Mouse (Mus musculus): Measurements from ENCODE around the gene Schip1. TPM values are rescaled to one million over a fixed set of nuclear protein-coding genes. Genes with fewer than 3 reads are reported as not detected.

Schip1 gene
- polyA plus RNA-seq, 1 experiment from 2014 or later = 68.8 TPM

GRCm38 (mm10) chr3:68593073-68593867 lies 528.7 kb downstream of the Schip1 start:
- WGBS (ENCODE audit: insufficient replicate concordance) = 74% methylated on average over 12 of the region's 12 CpGs
- H3K27me3 ChIP-seq (ENCODE audit: control insufficient read depth, insufficient read depth, low read length) = no peaks in the 10 kb centered on the region
- H3K4me2 ChIP-seq = no peak overlapping the region
- H3K9ac ChIP-seq (ENCODE audit: low read depth, low read length) = no peak overlapping the region
- no peaks in the 10 kb centered on the region for H3K36me3 ChIP-seq (ENCODE audit: control insufficient read depth, insufficient read depth, low read length)
- no peak for ATAC-seq (replicated peaks; ENCODE audit: insufficient number of reproducible peaks, low FRiP score, low TSS enrichment)
- H3K4me1 ChIP-seq (ENCODE audit: control insufficient read depth, insufficient read depth, low read length) = peaks cover 10% of the 10 kb centered on the region
- no peaks in the 10 kb centered on the region for H3K9me3 ChIP-seq (replicated peaks; ENCODE audit: control insufficient read depth, low read length)
- H3K27ac ChIP-seq (ENCODE audit: low read depth, low read length) = no peak overlapping the region
- H3K4me3 ChIP-seq (ENCODE audit: low read depth, low read length) = no peak overlapping the region

GRCm38 (mm10) chr3:68595316-68595925 lies 530.8 kb downstream of the Schip1 start:
- H3K27me3 ChIP-seq (ENCODE audit: control insufficient read depth, insufficient read depth, low read length) = no peaks in the 10 kb centered on the region
- H3K9ac ChIP-seq (ENCODE audit: low read depth, low read length) = no peak overlapping the region
- no peak overlapping the region for H3K4me2 ChIP-seq
- WGBS (ENCODE audit: insufficient replicate concordance) = 74% methylated on average over 10 of the region's 10 CpGs
- no peak for ATAC-seq (replicated peaks; ENCODE audit: insufficient number of reproducible peaks, low FRiP score, low TSS enrichment)
- H3K4me3 ChIP-seq (ENCODE audit: low read depth, low read length) = no peak overlapping the region
- H3K27ac ChIP-seq (ENCODE audit: low read depth, low read length) = no peak overlapping the region
- H3K4me1 ChIP-seq (ENCODE audit: control insufficient read depth, insufficient read depth, low read length) = peaks cover 9% of the 10 kb centered on the region
- H3K9me3 ChIP-seq (replicated peaks; ENCODE audit: control insufficient read depth, low read length) = no peaks in the 10 kb centered on the region
- no peaks in the 10 kb centered on the region for H3K36me3 ChIP-seq (ENCODE audit: control insufficient read depth, insufficient read depth, low read length)

GRCm38 (mm10) chr3:68596938-68597337 lies 532.3 kb downstream of the Schip1 start:
- Histone ChIP-seq H3K27me3 (ENCODE audit: control insufficient read depth, insufficient read depth, low read length) (no peaks in the 10 kb centered on the region), H3K36me3 (ENCODE audit: control insufficient read depth, insufficient read depth, low read length) (no peaks in the 10 kb centered on the region), H3K27ac (ENCODE audit: low read depth, low read length) (no peak overlapping the region), H3K9ac (ENCODE audit: low read depth, low read length) (no peak overlapping the region), H3K9me3 (replicated peaks; ENCODE audit: control insufficient read depth, low read length) (no peaks in the 10 kb centered on the region), H3K4me3 (ENCODE audit: low read depth, low read length) (no peak overlapping the region), H3K4me1 (ENCODE audit: control insufficient read depth, insufficient read depth, low read length) (peaks cover 9% of the 10 kb centered on the region), H3K4me2 (no peak overlapping the region)
- ATAC-seq (replicated peaks; ENCODE audit: insufficient number of reproducible peaks, low FRiP score, low TSS enrichment) = no peak
- 87% methylated on average over 4 of the region's 4 CpGs for WGBS (ENCODE audit: insufficient replicate concordance)

- no peak for ATAC-seq (replicated peaks; ENCODE audit: insufficient number of reproducible peaks, low FRiP score, low TSS enrichment)
- Histone ChIP-seq H3K9ac (ENCODE audit: low read depth, low read length) (no peak overlapping the region), H3K9me3 (replicated peaks; ENCODE audit: control insufficient read depth, low read length) (no peaks in the 10 kb centered on the region), H3K36me3 (ENCODE audit: control insufficient read depth, insufficient read depth, low read length) (peaks cover 2% of the 10 kb centered on the region; the same call in 1 of the 2 replicates), H3K4me1 (ENCODE audit: control insufficient read depth, insufficient read depth, low read length) (peaks cover 12% of the 10 kb centered on the region), H3K27me3 (ENCODE audit: control insufficient read depth, insufficient read depth, low read length) (no peaks in the 10 kb centered on the region), H3K4me3 (ENCODE audit: low read depth, low read length) (no peak overlapping the region), H3K27ac (ENCODE audit: low read depth, low read length) (no peak overlapping the region), H3K4me2 (no peak overlapping the region)
- 71% methylated on average over 9 of the region's 9 CpGs for WGBS (ENCODE audit: insufficient replicate concordance)
These were observed 538.3 kb downstream of the Schip1 start for GRCm38 (mm10) chr3:68602891-68603290.

GRCm38 (mm10) chr3:68604467-68604866 lies 539.9 kb downstream of the Schip1 start:
- Histone ChIP-seq H3K4me2 (no peak overlapping the region), H3K27me3 (ENCODE audit: control insufficient read depth, insufficient read depth, low read length) (no peaks in the 10 kb centered on the region), H3K27ac (ENCODE audit: low read depth, low read length) (no peak overlapping the region), H3K4me3 (ENCODE audit: low read depth, low read length) (no peak overlapping the region), H3K9me3 (replicated peaks; ENCODE audit: control insufficient read depth, low read length) (no peaks in the 10 kb centered on the region), H3K36me3 (ENCODE audit: control insufficient read depth, insufficient read depth, low read length) (peaks cover 2% of the 10 kb centered on the region; the same call in 1 of the 2 replicates), H3K9ac (ENCODE audit: low read depth, low read length) (no peak overlapping the region), H3K4me1 (ENCODE audit: control insufficient read depth, insufficient read depth, low read length) (peaks cover 11% of the 10 kb centered on the region)
- WGBS (ENCODE audit: insufficient replicate concordance) = 61% methylated on average over 10 of the region's 10 CpGs
- no peak for ATAC-seq (replicated peaks; ENCODE audit: insufficient number of reproducible peaks, low FRiP score, low TSS enrichment)

GRCm38 (mm10) chr3:68604962-68605361 lies 540.4 kb downstream of the Schip1 start:
- no peaks in the 10 kb centered on the region for H3K9me3 ChIP-seq (replicated peaks; ENCODE audit: control insufficient read depth, low read length)
- H3K36me3 ChIP-seq (ENCODE audit: control insufficient read depth, insufficient read depth, low read length) = peaks cover 2% of the 10 kb centered on the region; the same call in 1 of the 2 replicates
- H3K4me2 ChIP-seq = no peak overlapping the region
- H3K27ac ChIP-seq (ENCODE audit: low read depth, low read length) = no peak overlapping the region
- no peaks in the 10 kb centered on the region for H3K27me3 ChIP-seq (ENCODE audit: control insufficient read depth, insufficient read depth, low read length)
- no peak overlapping the region for H3K9ac ChIP-seq (ENCODE audit: low read depth, low read length)
- WGBS (ENCODE audit: insufficient replicate concordance) = 89% methylated on average over 10 of the region's 10 CpGs
- H3K4me3 ChIP-seq (ENCODE audit: low read depth, low read length) = no peak overlapping the region
- ATAC-seq (replicated peaks; ENCODE audit: insufficient number of reproducible peaks, low FRiP score, low TSS enrichment) = no peak
- H3K4me1 ChIP-seq (ENCODE audit: control insufficient read depth, insufficient read depth, low read length) = peaks cover 12% of the 10 kb centered on the region; the same call in 1 of the 2 replicates

- no peak for ATAC-seq (replicated peaks; ENCODE audit: insufficient number of reproducible peaks, low FRiP score, low TSS enrichment)
- 86% methylated on average over 7 of the region's 7 CpGs for WGBS (ENCODE audit: insufficient replicate concordance)
These were observed 541.5 kb downstream of the Schip1 start for GRCm38 (mm10) chr3:68605942-68606603.

GRCm38 (mm10) chr3:68606730-68607129 lies 542.1 kb downstream of the Schip1 start:
- H3K9me3 ChIP-seq (replicated peaks; ENCODE audit: control insufficient read depth, low read length) = no peaks in the 10 kb centered on the region
- no peak overlapping the region for H3K4me3 ChIP-seq (ENCODE audit: low read depth, low read length)
- peaks cover 14% of the 10 kb centered on the region; the same call in 1 of the 2 replicates for H3K4me1 ChIP-seq (ENCODE audit: control insufficient read depth, insufficient read depth, low read length)
- peaks cover 2% of the 10 kb centered on the region; the same call in 1 of the 2 replicates for H3K36me3 ChIP-seq (ENCODE audit: control insufficient read depth, insufficient read depth, low read length)
- no peak for ATAC-seq (replicated peaks; ENCODE audit: insufficient number of reproducible peaks, low FRiP score, low TSS enrichment)
- no peak overlapping the region for H3K9ac ChIP-seq (ENCODE audit: low read depth, low read length)
- H3K27ac ChIP-seq (ENCODE audit: low read depth, low read length) = no peak overlapping the region
- WGBS (ENCODE audit: insufficient replicate concordance) = 93% methylated on average over 8 of the region's 8 CpGs
- H3K27me3 ChIP-seq (ENCODE audit: control insufficient read depth, insufficient read depth, low read length) = no peaks in the 10 kb centered on the region
- no peak overlapping the region for H3K4me2 ChIP-seq

More at GRCm38 (mm10) chr3:68605942-68606603, 541.5 kb downstream of the Schip1 start:
- H3K27me3 ChIP-seq (ENCODE audit: control insufficient read depth, insufficient read depth, low read length) = no peaks in the 10 kb centered on the region
- no peaks in the 10 kb centered on the region for H3K9me3 ChIP-seq (replicated peaks; ENCODE audit: control insufficient read depth, low read length)
- H3K4me1 ChIP-seq (ENCODE audit: control insufficient read depth, insufficient read depth, low read length) = peaks cover 14% of the 10 kb centered on the region; the same call in 1 of the 2 replicates
- no peak overlapping the region for H3K27ac ChIP-seq (ENCODE audit: low read depth, low read length)
- H3K4me3 ChIP-seq (ENCODE audit: low read depth, low read length) = no peak overlapping the region
- no peak overlapping the region for H3K9ac ChIP-seq (ENCODE audit: low read depth, low read length)
- peaks cover 2% of the 10 kb centered on the region; the same call in 1 of the 2 replicates for H3K36me3 ChIP-seq (ENCODE audit: control insufficient read depth, insufficient read depth, low read length)
- no peak overlapping the region for H3K4me2 ChIP-seq
